Mouse (Mus musculus) bone marrow macrophage, adult 2 months (primary cell): ENCODE data around the gene Hist1h1e.

ENCODE experiments used
- CTCF ChIP-seq: IDR thresholded peaks from 2 replicates; pipeline ENCODE4 v1.5.1; 2012; ENCODE audit warnings: low read depth, mild to moderate bottlenecking, low read length, moderate library complexity
- POLR2A ChIP-seq: IDR thresholded peaks from 2 replicates; pipeline ENCODE4 v1.6.1; 2012; ENCODE audit warnings: mild to moderate bottlenecking, low read depth, low read length, borderline replicate concordance

DNA sequence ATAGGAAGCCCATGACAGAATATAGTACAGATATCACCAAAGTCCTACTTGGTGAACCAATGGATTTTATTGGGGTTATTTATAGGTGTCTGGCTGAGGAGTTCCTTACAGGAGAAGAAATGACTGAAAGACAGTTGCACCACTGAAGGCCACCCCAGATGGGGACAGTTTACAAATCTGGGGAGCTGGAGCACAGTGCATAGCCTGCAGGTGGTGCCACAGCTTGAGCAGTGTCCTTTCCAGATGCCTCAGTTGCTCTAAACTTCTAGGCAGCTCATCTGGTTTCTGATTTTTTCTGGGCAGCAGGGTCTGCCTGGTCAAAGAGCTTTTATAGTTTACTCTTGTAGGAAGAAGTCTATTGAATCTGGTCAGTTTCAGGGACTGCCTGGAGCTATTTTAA is 12.5 kb downstream of the Hist1h1e start:
- TF ChIP-seq CTCF, result no peak
- no peak for TF ChIP-seq POLR2A
